Mouse (Mus musculus): ENCODE measurements at regions not wholly inside any gene's neighbourhood (a gene's known extent, or its start where the extent isn't known, plus 50 kb on each side); places are given as distances from the start of the nearest gene placed in this dataset.

GRCm38 (mm10) chr12:99643016-99643415 is 79.6 kb upstream of the Foxn3 start:
- Histone ChIP-seq H3K4me1 (ENCODE audit: control insufficient read depth, insufficient read depth) (no peaks in the 10 kb centered on the region; the same call in 1 of the 2 replicates), H3K4me3 (ENCODE audit: low read depth, low read length) (no peak overlapping the region), H3K9me3 (replicated peaks; ENCODE audit: control insufficient read depth, low read length) (peaks cover 20% of the 10 kb centered on the region), H3K27ac (ENCODE audit: low read depth) (no peak overlapping the region), H3K9ac (replicated peaks; ENCODE audit: low read depth, low read length) (no peak overlapping the region), H3K27me3 (ENCODE audit: control insufficient read depth, insufficient read depth, low read length) (no peaks in the 10 kb centered on the region), H3K4me2 (ENCODE audit: low read depth, low read length) (no peak overlapping the region), H3K36me3 (replicated peaks; ENCODE audit: control insufficient read depth, insufficient read depth, low read length) (no peaks in the 10 kb centered on the region)
- ATAC-seq (ENCODE audit: insufficient read depth, low read depth) (no peak), DNase-seq (ENCODE audit: low spot score) (no peak)
- TF ChIP-seq EP300 (IDR thresholded peaks at IDR 0.05; ENCODE audit: low read depth) (no peak), CTCF (IDR thresholded peaks at IDR 0.05; ENCODE audit: low read depth) (no peak)
- WGBS, result 94% methylated on average over 16 of the region's 16 CpGs

GRCm38 (mm10) chr12:99642131-99642895 is 78.9 kb upstream of the Foxn3 start:
- H3K9me3 ChIP-seq (replicated peaks; ENCODE audit: control insufficient read depth, low read length), result peaks cover 20% of the 10 kb centered on the region
- 83% methylated on average over 7 of the region's 7 CpGs for WGBS
- H3K36me3 ChIP-seq (replicated peaks; ENCODE audit: control insufficient read depth, insufficient read depth, low read length), result no peaks in the 10 kb centered on the region
- no peak overlapping the region for H3K9ac ChIP-seq (replicated peaks; ENCODE audit: low read depth, low read length)
- H3K4me2 ChIP-seq (ENCODE audit: low read depth, low read length), result no peak overlapping the region
- H3K27ac ChIP-seq (ENCODE audit: low read depth), result no peak overlapping the region
- no peaks in the 10 kb centered on the region for H3K27me3 ChIP-seq (ENCODE audit: control insufficient read depth, insufficient read depth, low read length)
- no peak overlapping the region for H3K4me3 ChIP-seq (ENCODE audit: low read depth, low read length)
- TF ChIP-seq EP300 (IDR thresholded peaks at IDR 0.05; ENCODE audit: low read depth) (no peak), CTCF (IDR thresholded peaks at IDR 0.05; ENCODE audit: low read depth) (no peak)
- DNase-seq (ENCODE audit: low spot score) (no peak), ATAC-seq (ENCODE audit: insufficient read depth, low read depth) (no peak)
- no peaks in the 10 kb centered on the region; the same call in 1 of the 2 replicates for H3K4me1 ChIP-seq (ENCODE audit: control insufficient read depth, insufficient read depth)

- Histone ChIP-seq H3K9ac (replicated peaks; ENCODE audit: low read depth, low read length) (no peak overlapping the region), H3K4me1 (ENCODE audit: control insufficient read depth, insufficient read depth) (no peaks in the 10 kb centered on the region; the same call in 1 of the 2 replicates), H3K36me3 (replicated peaks; ENCODE audit: control insufficient read depth, insufficient read depth, low read length) (no peaks in the 10 kb centered on the region), H3K4me2 (ENCODE audit: low read depth, low read length) (peak overlapping the region; percentile 51), H3K9me3 (replicated peaks; ENCODE audit: control insufficient read depth, low read length) (peaks cover 21% of the 10 kb centered on the region), H3K27me3 (ENCODE audit: control insufficient read depth, insufficient read depth, low read length) (no peaks in the 10 kb centered on the region), H3K27ac (ENCODE audit: low read depth) (no peak overlapping the region), H3K4me3 (ENCODE audit: low read depth, low read length) (peak overlapping the region; percentile 22; the same call in 1 of the 2 replicates)
- TF ChIP-seq EP300 (IDR thresholded peaks at IDR 0.05; ENCODE audit: low read depth) (no peak), CTCF (IDR thresholded peaks at IDR 0.05; ENCODE audit: low read depth) (no peak)
- DNase-seq (ENCODE audit: low spot score) (no peak), ATAC-seq (ENCODE audit: insufficient read depth, low read depth) (no peak)
- 47% methylated on average over 7 of the region's 9 CpGs for WGBS
These were observed 77.9 kb upstream of the Foxn3 start for GRCm38 (mm10) chr12:99641278-99641677.

DNA sequence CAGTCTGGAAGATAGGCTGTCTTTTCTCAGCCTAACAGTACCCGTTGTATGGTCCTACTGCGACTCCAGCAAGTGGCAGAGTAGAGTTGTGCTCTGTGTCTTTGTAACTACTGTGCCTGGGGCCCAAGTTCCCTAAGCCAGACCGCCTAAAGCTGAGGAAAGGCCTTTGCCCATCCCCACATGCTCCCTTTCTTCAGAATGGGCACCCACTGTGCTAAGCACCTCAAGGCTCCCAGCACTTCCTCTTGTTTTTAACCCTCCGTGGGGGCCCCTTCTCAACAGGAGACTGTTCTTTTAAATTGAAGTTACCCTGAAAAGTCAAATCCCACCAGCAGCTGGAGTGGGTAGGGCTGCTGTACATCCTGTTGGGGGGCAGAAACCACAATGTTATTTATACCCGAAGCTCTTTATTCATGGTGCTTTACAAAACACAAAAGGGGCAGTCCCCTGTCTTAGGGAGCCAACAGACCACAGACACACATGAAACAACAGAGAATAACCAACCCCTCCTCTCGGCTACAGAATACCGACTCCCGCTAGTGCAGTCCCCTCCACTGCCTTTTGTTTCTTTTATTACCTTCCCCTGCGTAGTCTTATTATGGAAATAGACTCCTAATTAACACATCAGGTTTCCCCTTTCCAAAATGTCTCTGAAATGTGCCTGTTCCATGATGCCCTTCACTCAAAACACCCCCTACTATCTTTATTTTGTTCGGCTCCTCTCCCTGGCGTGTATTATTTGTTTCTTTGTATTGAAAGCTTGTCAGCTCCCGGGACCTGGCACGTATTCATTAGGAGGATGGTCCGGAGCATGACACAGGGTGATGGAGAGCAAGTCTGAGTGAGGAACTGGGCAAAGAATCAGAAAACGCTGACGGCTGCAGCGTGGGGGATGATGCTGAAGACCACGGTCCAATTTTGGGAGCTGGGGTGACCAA is 77.1 kb upstream of the Foxn3 start:
- Histone ChIP-seq H3K9ac (replicated peaks; ENCODE audit: low read depth, low read length) (peak overlapping the region; percentile 9; the same call in 1 of the 2 replicates), H3K36me3 (replicated peaks; ENCODE audit: control insufficient read depth, insufficient read depth, low read length) (no peaks in the 10 kb centered on the region), H3K27ac (ENCODE audit: low read depth) (peak overlapping the region; percentile 34; the same call in 1 of the 2 replicates), H3K27me3 (ENCODE audit: control insufficient read depth, insufficient read depth, low read length) (no peaks in the 10 kb centered on the region), H3K4me2 (ENCODE audit: low read depth, low read length) (peak overlapping the region; percentile 51), H3K9me3 (replicated peaks; ENCODE audit: control insufficient read depth, low read length) (peaks cover 24% of the 10 kb centered on the region), H3K4me1 (ENCODE audit: control insufficient read depth, insufficient read depth) (no peaks in the 10 kb centered on the region; the same call in 1 of the 2 replicates), H3K4me3 (ENCODE audit: low read depth, low read length) (peak overlapping the region; percentile 22; the same call in 1 of the 2 replicates)
- DNase-seq (ENCODE audit: low spot score), result no peak
- no peak for TF ChIP-seq CTCF (IDR thresholded peaks at IDR 0.05; ENCODE audit: low read depth)
- no peak for TF ChIP-seq EP300 (IDR thresholded peaks at IDR 0.05; ENCODE audit: low read depth)
- 32% methylated on average over 18 of the region's 18 CpGs for WGBS
- no peak for ATAC-seq (ENCODE audit: insufficient read depth, low read depth)

- Histone ChIP-seq H3K9me3 (replicated peaks; ENCODE audit: control insufficient read depth, low read length) (peaks cover 22% of the 10 kb centered on the region), H3K27ac (ENCODE audit: low read depth) (0 out of 2 replicates have a peak overlapping the region, but pooled peaks have one; percentile 2), H3K27me3 (ENCODE audit: control insufficient read depth, insufficient read depth, low read length) (no peaks in the 10 kb centered on the region), H3K4me2 (ENCODE audit: low read depth, low read length) (peak overlapping the region; percentile 51; the same call in 1 of the 2 replicates), H3K36me3 (replicated peaks; ENCODE audit: control insufficient read depth, insufficient read depth, low read length) (no peaks in the 10 kb centered on the region), H3K4me3 (ENCODE audit: low read depth, low read length) (no peak overlapping the region), H3K9ac (replicated peaks; ENCODE audit: low read depth, low read length) (no peak overlapping the region), H3K4me1 (ENCODE audit: control insufficient read depth, insufficient read depth) (no peaks in the 10 kb centered on the region; the same call in 1 of the 2 replicates)
- ATAC-seq (ENCODE audit: insufficient read depth, low read depth), result no peak
- TF ChIP-seq CTCF (IDR thresholded peaks at IDR 0.05; ENCODE audit: low read depth) (no peak), EP300 (IDR thresholded peaks at IDR 0.05; ENCODE audit: low read depth) (no peak)
- 37% methylated on average over 8 of the region's 8 CpGs for WGBS
- DNase-seq (ENCODE audit: low spot score), result no peak
These were observed 76.4 kb upstream of the Foxn3 start for GRCm38 (mm10) chr12:99639847-99640213.
